Mouse (Mus musculus): ENCODE data around the gene Plekha8.
A peak's percentile ranks its signal among the peaks of the same experiment; 100 is the strongest.

The Plekha8 gene

GRCm38 (mm10) chr6:54641953-54642352, 47.0 kb downstream of the Plekha8 start:
- no peak for DNase-seq (ENCODE audit: low read depth, low spot score)

- DNase-seq (ENCODE audit: low read depth, low spot score): no peak
Observed at GRCm38 (mm10) chr6:54643181-54643580, 48.3 kb downstream of the Plekha8 start.

DNA sequence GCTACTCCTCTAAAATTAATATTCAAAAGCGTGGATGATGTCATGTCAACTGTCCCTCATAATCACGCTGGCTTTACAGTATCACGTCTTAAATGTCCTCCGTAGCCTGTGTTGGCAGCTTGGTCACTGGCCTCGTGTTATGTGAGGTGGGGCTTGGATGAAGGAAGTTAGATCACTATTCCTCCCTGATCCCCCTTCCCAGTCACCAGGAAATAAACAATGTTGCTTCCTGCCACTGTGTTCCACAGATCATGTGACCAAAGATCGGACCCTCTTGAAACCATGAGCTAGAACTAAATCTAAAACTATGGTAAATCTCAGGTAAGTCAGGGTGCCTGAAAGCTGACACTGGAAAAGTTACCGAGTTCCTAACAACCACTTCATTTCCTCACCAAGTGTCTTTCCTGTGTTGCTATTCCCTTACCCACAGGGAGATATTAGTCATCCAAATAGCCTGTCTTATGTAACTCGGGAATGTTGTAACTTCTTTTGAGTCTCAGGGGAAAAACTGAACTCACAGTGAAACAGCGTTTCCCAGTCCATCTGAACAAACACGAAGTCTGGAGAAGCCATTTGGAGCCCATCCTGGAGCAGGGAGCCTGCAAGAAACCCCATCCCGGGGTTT, 60.7 kb downstream of the Plekha8 start:
- no peak for DNase-seq (ENCODE audit: low read depth, low spot score)

DNA sequence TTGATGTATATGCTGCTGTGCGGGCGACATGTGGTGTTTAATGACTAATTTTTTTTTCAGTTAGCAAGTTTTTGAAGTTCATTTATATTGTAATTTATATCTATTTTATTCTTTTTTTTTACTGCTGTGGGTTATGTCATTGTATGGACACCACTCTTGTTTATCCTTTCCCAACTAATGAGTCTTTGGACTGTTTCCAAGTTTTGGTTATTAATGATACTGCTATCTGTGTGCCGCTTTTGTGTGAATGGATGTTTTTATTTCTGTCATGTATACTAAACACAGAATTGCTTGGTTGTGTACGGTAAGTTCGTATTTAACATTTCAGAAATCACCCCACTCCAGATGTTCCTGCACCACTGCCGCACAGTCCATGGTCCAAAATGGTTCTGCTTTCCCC, 63.0 kb downstream of the Plekha8 start:
- no peak for DNase-seq (ENCODE audit: low read depth, low spot score)

DNA sequence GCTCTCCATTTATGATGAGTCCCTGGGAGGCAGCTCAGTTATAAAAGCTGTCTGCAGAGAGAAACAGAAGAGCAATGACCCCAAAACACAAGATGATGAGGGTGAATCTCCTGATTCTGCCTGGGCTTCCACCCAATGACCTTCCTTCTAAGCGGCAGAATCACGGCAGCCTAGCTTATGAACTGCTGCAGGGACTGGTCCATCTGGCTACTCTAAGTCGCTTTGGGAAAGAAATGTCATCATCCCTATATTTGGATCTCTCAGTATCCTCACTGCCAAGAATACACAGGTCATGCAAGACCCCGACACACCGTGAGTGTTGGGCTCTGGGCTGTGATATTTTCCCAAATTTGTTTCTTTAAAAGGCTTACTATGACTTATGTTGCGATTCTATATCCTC, 75.0 kb downstream of the Plekha8 start:
- DNase-seq (ENCODE audit: low read depth, low spot score): no peak

- no peak for DNase-seq (ENCODE audit: low read depth, low spot score)
Observed at GRCm38 (mm10) chr6:54672901-54673300, 78.0 kb downstream of the Plekha8 start.

DNA sequence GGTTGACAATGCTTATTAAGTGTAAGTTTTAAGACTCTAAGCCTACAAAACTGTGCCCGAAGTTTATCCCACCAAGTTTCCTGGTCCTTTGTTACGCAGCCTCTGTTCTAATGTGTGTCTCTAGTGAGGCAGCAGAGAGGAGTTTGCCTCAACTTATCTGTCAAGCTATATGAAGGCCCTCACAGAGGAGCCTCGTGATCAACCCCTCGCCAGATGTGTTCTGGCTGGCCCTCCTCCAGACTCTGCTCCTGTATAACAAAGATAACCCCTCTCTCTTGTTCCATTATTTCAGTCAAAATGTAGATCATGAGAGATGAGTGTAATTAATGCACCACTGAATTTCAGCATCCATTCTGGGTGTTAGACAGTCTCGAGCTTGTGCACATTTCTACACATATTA, 84.8 kb downstream of the Plekha8 start:
- no peak for DNase-seq (ENCODE audit: low read depth, low spot score)

DNA sequence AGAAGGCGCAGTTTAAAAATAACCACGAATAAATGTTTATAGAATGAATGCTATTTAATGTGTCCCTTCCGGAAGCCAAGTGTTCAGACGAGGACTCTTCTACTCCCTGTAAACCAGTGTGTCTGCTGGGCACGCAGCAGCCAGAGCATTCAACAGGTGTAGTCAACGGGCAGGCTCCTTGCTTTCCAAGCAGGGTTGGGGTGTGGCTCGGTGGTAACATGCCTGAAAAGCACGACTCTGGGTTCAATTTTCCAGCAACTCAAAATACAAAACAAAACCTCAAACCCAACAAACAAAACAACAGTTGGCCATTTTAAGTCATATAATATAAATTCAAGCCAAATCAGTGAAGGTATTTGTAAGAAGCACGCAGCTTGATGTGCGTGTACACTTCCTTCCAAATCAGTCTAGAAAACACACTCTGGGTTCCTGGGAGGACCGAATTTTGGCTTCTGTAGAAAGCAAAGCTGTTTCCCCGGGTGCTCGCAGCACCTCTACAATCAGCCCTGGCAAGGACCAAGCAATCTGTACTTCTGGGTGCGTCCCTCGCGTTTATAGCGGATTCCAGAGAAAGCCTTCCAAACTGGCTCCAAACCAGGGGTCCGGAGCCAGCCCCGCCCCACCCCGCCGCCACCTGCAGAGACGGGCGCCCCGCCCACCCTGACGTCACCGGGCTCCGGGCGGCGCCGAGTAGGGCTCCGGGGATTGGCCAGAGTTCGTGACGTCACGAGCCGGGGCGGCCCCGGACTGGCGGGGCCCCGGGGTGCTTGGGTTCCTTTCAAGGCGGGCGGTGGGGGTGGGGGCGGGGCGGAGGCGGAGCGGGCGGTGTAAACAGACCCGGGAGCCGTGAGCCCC, 86.2 kb downstream of the Plekha8 start, which contains the start of gene Mturn:
TSS of gene Mturn (plus strand) at position 734 of the 855 bp plus-strand sequence.
- DNase-seq (ENCODE audit: low read depth, low spot score): peak; percentile 90

- no peak for DNase-seq (ENCODE audit: low read depth, low spot score)
Observed at GRCm38 (mm10) chr6:54681746-54682428, 87.0 kb downstream of the Plekha8 start.

DNA sequence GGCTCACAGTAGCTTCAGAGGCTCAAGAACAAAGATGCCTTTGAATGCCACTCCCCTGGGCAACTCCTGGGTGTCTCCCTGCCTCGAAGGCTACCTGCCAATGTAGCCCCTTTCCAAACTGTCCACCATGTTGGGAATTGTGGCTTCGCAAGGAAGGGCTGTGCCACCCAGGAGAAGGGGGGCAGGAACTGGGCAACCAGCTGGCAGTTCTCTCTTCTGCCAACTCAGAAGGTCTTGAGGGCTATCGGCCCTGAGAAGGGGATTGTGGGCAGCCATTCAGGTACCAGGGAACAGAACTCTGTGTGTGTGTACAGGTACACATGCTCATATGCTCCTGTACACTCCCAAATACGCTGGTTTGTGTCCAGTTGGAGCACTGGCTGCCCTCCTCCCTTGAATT, 89.2 kb downstream of the Plekha8 start:
- no peak for DNase-seq (ENCODE audit: low read depth, low spot score)

DNA sequence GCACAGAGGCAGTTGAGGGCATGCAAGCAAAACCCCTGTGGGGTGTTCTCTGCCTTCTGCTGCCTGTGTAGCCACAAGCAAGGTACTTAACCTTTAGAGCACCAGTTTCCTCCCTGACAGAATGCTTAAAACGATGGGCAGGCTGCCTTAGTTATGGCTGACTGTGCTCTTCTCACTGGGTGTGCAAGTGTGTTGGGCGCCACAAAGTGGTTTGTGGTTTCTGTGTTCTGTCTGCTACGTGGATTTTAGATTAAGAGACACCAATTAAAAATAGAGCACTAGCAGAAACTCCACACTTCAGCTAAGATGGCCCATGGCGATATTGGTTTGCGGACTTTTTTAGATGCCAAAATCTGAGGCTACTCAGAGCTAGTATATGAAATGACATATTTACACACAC, 90.2 kb downstream of the Plekha8 start:
- DNase-seq (ENCODE audit: low read depth, low spot score): no peak

DNA sequence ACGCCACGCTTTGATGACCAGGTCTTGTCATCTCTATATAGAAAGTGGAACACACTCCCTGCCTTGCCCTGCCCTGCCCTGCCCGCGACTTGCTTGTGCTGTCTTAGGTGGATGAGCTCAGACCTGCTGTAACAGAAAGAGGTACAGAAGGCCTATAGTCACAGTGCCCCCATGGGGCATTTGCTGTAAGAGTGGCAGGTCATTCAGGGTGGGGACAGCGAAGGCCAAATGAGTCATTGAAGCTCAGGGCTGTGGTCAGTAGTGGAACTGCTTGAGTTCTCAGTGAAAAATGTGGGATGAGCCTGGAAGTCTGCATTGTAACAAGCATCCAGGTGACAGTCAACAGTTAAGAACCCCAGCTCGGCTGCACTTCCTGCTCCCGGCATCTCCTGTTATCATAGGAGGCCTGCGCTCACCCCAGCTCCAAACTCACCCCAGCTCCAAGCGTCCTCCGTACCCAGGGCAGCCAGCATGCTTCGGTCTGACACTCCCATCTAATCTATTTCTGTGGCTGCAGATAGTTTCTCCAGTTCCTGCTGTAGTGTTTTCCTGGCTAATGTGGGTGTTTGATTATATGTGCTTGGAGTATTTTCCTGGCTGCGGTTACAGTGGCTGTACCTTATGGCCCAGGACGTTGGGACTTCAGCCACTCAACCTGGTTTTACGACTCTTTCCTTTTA, 90.9 kb downstream of the Plekha8 start:
- no peak for DNase-seq (ENCODE audit: low read depth, low spot score)

DNA sequence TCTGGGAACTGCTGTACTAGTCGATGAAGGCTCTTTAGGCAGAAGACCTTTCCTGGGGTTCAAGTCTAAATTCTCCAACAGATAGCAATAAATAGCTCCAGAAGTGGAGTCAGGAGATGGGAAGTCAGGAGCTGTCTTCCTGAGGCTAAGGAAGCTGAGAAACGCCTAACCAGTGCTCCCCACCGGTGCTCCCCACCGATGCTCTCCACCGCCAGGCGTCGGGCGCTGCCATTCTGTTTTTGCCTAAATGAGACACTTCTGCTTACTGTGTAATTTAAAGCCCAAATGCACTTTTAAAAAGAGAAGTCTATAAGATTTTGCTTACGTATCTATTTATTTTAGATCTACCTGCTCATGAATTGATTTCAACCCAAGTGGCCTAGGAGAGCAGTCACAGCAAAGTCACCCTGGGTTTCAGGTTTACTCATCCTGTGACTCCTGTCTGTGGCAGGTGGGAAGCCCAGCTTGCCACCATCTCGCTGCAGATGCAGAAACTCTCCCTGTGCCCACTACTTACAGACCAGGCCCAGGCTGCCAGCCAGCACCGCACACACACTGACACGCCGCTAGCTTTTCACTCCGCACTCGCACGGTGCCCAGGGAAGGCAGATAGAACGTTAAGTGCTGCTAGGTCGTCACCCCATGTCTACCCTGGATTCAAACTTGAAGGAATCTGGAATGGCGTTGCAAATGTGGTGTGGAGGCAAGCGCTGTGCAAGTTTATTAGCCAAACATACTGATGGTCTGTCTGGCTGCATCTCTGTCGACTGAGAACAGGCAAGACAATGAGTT, 92.2 kb downstream of the Plekha8 start:
- no peak for DNase-seq (ENCODE audit: low read depth, low spot score)

- no peak for DNase-seq (ENCODE audit: low read depth, low spot score)
Observed at GRCm38 (mm10) chr6:54688467-54689323, 93.8 kb downstream of the Plekha8 start.

DNA sequence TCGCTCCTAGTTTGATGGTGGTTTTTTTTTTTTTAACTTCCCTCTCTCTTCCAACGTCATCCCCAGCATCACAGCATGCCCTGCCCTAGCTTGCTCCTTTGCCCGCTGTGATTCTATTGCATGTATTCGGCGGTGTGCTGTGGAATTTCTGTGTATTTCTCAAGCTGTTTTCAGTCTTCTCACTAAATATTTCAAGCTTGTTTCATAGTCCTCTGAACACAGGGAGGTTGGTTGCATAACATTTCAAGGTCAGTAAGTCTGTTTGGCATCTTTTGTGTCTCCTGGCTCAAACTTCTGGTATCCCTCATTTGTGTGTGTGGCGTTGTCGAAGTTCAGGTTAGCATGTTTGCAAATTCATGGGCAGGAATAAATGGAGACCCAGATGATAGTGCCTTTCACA, 94.8 kb downstream of the Plekha8 start:
- no peak for DNase-seq (ENCODE audit: low read depth, low spot score)

- no peak for DNase-seq (ENCODE audit: low read depth, low spot score)
Observed at GRCm38 (mm10) chr6:54690838-54691237, 95.9 kb downstream of the Plekha8 start.

- no peak for DNase-seq (ENCODE audit: low read depth, low spot score)
Observed at GRCm38 (mm10) chr6:54691368-54692116, 96.6 kb downstream of the Plekha8 start.

GRCm38 (mm10) chr6:54692201-54692600, 97.3 kb downstream of the Plekha8 start:
- no peak for DNase-seq (ENCODE audit: low read depth, low spot score)

- DNase-seq (ENCODE audit: low read depth, low spot score): no peak
Observed at GRCm38 (mm10) chr6:54693286-54693685, 98.4 kb downstream of the Plekha8 start.

Measured in retina, postnatal 7 days (tissue).